Comparison of ENCODE assay signal across 8 mouse cellular contexts in the genomic region with DNA sequence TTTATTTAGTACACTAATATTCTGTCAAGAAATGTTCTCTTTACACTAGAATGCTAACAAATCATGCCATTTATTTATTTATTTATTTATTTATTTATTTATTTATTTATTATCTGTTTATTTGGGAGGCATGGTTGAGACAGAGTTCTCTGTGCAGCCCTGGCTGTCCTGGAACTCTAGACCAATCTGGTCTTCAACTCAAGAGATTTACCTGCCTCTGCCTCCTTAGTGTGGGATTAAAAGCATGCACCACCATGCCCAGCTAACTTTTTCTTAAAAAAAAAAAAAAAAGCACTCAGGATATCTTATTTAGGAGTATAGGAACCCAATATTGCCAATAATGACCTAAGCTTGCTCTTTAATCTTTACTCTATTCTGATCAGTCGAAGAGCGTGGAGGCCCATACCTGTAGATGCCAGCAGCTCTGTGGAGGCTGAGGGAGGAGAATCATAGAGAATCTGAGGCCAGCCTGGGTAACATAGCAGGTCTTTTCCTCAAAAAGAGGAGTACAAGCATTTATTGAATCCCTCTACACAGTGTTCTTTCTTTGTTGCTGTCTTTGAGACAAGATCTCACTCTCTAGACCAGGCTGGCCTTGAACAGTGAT. TPM values are rescaled to one million over a fixed set of nuclear protein-coding genes. Genes with fewer than 3 reads are reported as not detected.
DNase-seq lines count a peak whose midpoint lies in the region; ATAC-seq and TF ChIP-seq lines count a peak whose summit lies in the region.

No protein-coding gene starts in this region.

- no peak for TF ChIP-seq EP300 in ES-Bruce4 (IDR thresholded peaks at IDR 0.05; ENCODE audit: insufficient read depth, low read depth, low read length)

- H3K9ac ChIP-seq in heart, embryonic 11.5 days (ENCODE audit: low read depth, low read length) = no peak overlapping the region
- H3K9ac ChIP-seq in ES-Bruce4 (ENCODE audit: low read depth, poor library complexity, severe bottlenecking) = no peak overlapping the region

- no peak for DNase-seq in heart, postnatal 14 days
- DNase-seq in hindbrain, embryonic 10.5 days (ENCODE audit: low spot score) = no peak
- no peak for DNase-seq in cerebellum, adult 18-20 months
- DNase-seq in c-Kit-positive CD71-positive TER-119-positive erythroid progenitor cells, embryonic 14.5 days (ENCODE audit: low spot score) = no peak
- no peak for DNase-seq in thymus, postnatal 10 days (ENCODE audit: low spot score in 2 of 2)

- 95% methylated on average over 2 of the region's 2 CpGs for WGBS in heart, embryonic 11.5 days (ENCODE audit: insufficient replicate concordance)
- WGBS in hindbrain, embryonic 10.5 days = 98% methylated on average over 2 of the region's 2 CpGs

- TF ChIP-seq POLR2A in ES-Bruce4 (IDR thresholded peaks at IDR 0.05; ENCODE audit: insufficient read depth, low read length) = no peak

- no peak for TF ChIP-seq CTCF in ES-Bruce4 (IDR thresholded peaks at IDR 0.05; ENCODE audit: low read depth, low read length)

- H3K4me3 ChIP-seq in heart, embryonic 11.5 days (ENCODE audit: low read depth, low read length) = peak overlapping the region; percentile 77
- peak overlapping the region; percentile 98; the same call in 1 of the 2 replicates for H3K4me3 ChIP-seq in ES-Bruce4 (ENCODE audit: low read depth, low read length)
- H3K4me3 ChIP-seq in hindbrain, embryonic 10.5 days = peak overlapping the region; percentile 76
- peak overlapping the region; percentile 95 for H3K4me3 ChIP-seq in megakaryocyte, embryonic 14.5 days (replicated peaks)

- intact Hi-C loops in heart, postnatal 14 days (cut with DNase I) = loop anchor here (5.0 to 10.0 kb wide), 2 partner anchors 412 to 445 kb away; no protein-coding TSS in a partner anchor

- no peaks in the 10 kb centered on the region; the same call in 1 of the 2 replicates for H3K4me1 ChIP-seq in heart, embryonic 11.5 days (ENCODE audit: control insufficient read depth, insufficient read depth, low read length)
- H3K4me1 ChIP-seq in ES-Bruce4 (ENCODE audit: control insufficient read depth, insufficient read depth, low read length) = no peaks in the 10 kb centered on the region
- H3K4me1 ChIP-seq in hindbrain, embryonic 10.5 days (replicated peaks) = peaks cover 10% of the 10 kb centered on the region
- H3K4me1 ChIP-seq in megakaryocyte, embryonic 14.5 days = peaks cover 11% of the 10 kb centered on the region

- H3K4me2 ChIP-seq in heart, embryonic 11.5 days = no peak overlapping the region; the same call in 1 of the 2 replicates

- no peak overlapping the region for H3K27ac ChIP-seq in heart, embryonic 11.5 days (ENCODE audit: low read depth, low read length)
- no peak overlapping the region for H3K27ac ChIP-seq in ES-Bruce4 (ENCODE audit: insufficient read depth, low read length)
- peak overlapping the region; percentile 94; the same call in 1 of the 2 replicates for H3K27ac ChIP-seq in hindbrain, embryonic 10.5 days

- no peaks in the 10 kb centered on the region for H3K9me3 ChIP-seq in heart, embryonic 11.5 days (replicated peaks; ENCODE audit: control insufficient read depth, low read length)
- H3K9me3 ChIP-seq in ES-Bruce4 (replicated peaks; ENCODE audit: control insufficient read depth, insufficient read depth, low read length, poor library complexity, severe bottlenecking) = no peaks in the 10 kb centered on the region
- no peaks in the 10 kb centered on the region for H3K9me3 ChIP-seq in hindbrain, embryonic 10.5 days
- H3K9me3 ChIP-seq in megakaryocyte, embryonic 14.5 days = no peaks in the 10 kb centered on the region

- peak; percentile 51; the same call in 1 of the 2 replicates for ATAC-seq in heart, embryonic 11.5 days (replicated peaks; ENCODE audit: insufficient number of reproducible peaks, low FRiP score, low TSS enrichment)

- H3K27me3 ChIP-seq in heart, embryonic 11.5 days (ENCODE audit: control insufficient read depth, insufficient read depth, low read length) = no peaks in the 10 kb centered on the region
- no peaks in the 10 kb centered on the region for H3K27me3 ChIP-seq in ES-Bruce4 (ENCODE audit: control insufficient read depth, insufficient read depth, low read length, poor library complexity, severe bottlenecking)
- H3K27me3 ChIP-seq in hindbrain, embryonic 10.5 days (ENCODE audit: insufficient read depth, poor library complexity, severe bottlenecking) = no peaks in the 10 kb centered on the region
- no peaks in the 10 kb centered on the region for H3K27me3 ChIP-seq in megakaryocyte, embryonic 14.5 days (replicated peaks)

- no peaks in the 10 kb centered on the region for H3K36me3 ChIP-seq in heart, embryonic 11.5 days (ENCODE audit: control insufficient read depth, insufficient read depth, low read length)
- no peaks in the 10 kb centered on the region for H3K36me3 ChIP-seq in ES-Bruce4 (ENCODE audit: control insufficient read depth, insufficient read depth, low read length, poor library complexity, severe bottlenecking)
- H3K36me3 ChIP-seq in hindbrain, embryonic 10.5 days = peaks cover 6% of the 10 kb centered on the region
- peaks cover 15% of the 10 kb centered on the region for H3K36me3 ChIP-seq in megakaryocyte, embryonic 14.5 days (replicated peaks; ENCODE audit: low read length)

RNA-seq across cellular contexts. Expression of a gene that starts 0.5 kb away (rescaled TPM):
- 30.2 and 41.3 TPM in 2 replicates for polyA plus RNA-seq in heart, embryonic 11.5 days (2014; fragmentation: Nextera tagmentation; extraction: Ambion mirVana)
- total RNA-seq in heart, postnatal 14 days (2021) = 10 to 100 TPM; 66.2 to 70.4 TPM
- 66.8 and 67.7 TPM in 2 replicates for polyA plus RNA-seq in ES-Bruce4 (2011; ENCODE audit: insufficient read depth, insufficient read length, low read depth, missing spikeins)
- polyA plus RNA-seq in hindbrain, embryonic 10.5 days (2016; fragmentation: Nextera tagmentation; extraction: Ambion mirVana) = 23.8 and 27.1 TPM in 2 replicates
- 0.63 and 1.6 TPM in 2 replicates for polyA plus RNA-seq in megakaryocyte, embryonic 14.5 days (2012; ENCODE audit: insufficient read depth, low replicate concordance)
